Mouse (Mus musculus): Measurements from ENCODE around the gene Aoah. TPM values are rescaled to one million over a fixed set of nuclear protein-coding genes. Genes with fewer than 3 reads are reported as not detected.

Gene Aoah
- polyA plus RNA-seq, 1 experiment from 2014 or later: 0.37 TPM

DNA sequence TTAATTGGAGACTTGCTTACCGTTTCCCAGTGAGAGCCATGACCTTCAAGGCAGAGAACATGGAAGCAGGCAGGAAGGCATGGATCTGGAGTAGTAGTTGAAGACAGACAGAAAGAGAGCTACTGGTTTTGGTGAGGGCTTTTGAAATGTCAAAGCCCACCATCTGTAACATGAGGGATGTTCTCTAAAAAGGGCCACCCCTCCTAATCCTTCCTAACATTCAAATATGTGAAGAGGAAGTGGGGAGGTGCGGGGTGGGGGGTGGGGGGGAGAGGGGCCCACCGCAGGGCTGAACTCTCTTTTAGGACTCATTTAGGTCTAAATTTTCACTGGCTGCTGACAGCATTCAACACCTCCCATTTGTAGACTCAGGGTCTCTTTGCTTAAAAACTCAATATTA lies 5.9 kb downstream of the Aoah start:
- 72% methylated on average over 3 of the region's 3 CpGs for WGBS (ENCODE audit: insufficient replicate concordance)
- H3K4me2 ChIP-seq: no peak overlapping the region
- no peak for ATAC-seq (replicated peaks; ENCODE audit: insufficient number of reproducible peaks, low FRiP score, low TSS enrichment)
- H3K9ac ChIP-seq (ENCODE audit: low read depth, low read length): no peak overlapping the region
- H3K27ac ChIP-seq (ENCODE audit: low read depth, low read length): no peak overlapping the region
- no peaks in the 10 kb centered on the region for H3K9me3 ChIP-seq (replicated peaks; ENCODE audit: control insufficient read depth, low read length)
- no peak overlapping the region for H3K4me3 ChIP-seq (ENCODE audit: low read depth, low read length)
- H3K4me1 ChIP-seq (ENCODE audit: control insufficient read depth, insufficient read depth, low read length): no peaks in the 10 kb centered on the region
- H3K36me3 ChIP-seq (ENCODE audit: control insufficient read depth, insufficient read depth, low read length): no peaks in the 10 kb centered on the region
- no peaks in the 10 kb centered on the region for H3K27me3 ChIP-seq (ENCODE audit: control insufficient read depth, insufficient read depth, low read length)

GRCm38 (mm10) chr13:20800569-20800968 lies 6.7 kb downstream of the Aoah start:
- 49% methylated on average over 3 of the region's 3 CpGs for WGBS (ENCODE audit: insufficient replicate concordance)
- H3K4me3 ChIP-seq (ENCODE audit: low read depth, low read length): no peak overlapping the region
- no peak for ATAC-seq (replicated peaks; ENCODE audit: insufficient number of reproducible peaks, low FRiP score, low TSS enrichment)
- H3K9ac ChIP-seq (ENCODE audit: low read depth, low read length): no peak overlapping the region
- H3K4me1 ChIP-seq (ENCODE audit: control insufficient read depth, insufficient read depth, low read length): no peaks in the 10 kb centered on the region
- no peak overlapping the region for H3K27ac ChIP-seq (ENCODE audit: low read depth, low read length)
- no peaks in the 10 kb centered on the region for H3K9me3 ChIP-seq (replicated peaks; ENCODE audit: control insufficient read depth, low read length)
- H3K27me3 ChIP-seq (ENCODE audit: control insufficient read depth, insufficient read depth, low read length): no peaks in the 10 kb centered on the region
- H3K36me3 ChIP-seq (ENCODE audit: control insufficient read depth, insufficient read depth, low read length): no peaks in the 10 kb centered on the region
- H3K4me2 ChIP-seq: no peak overlapping the region

- no peak overlapping the region for H3K9ac ChIP-seq (ENCODE audit: low read depth, low read length)
- H3K27me3 ChIP-seq (ENCODE audit: control insufficient read depth, insufficient read depth, low read length): no peaks in the 10 kb centered on the region
- H3K9me3 ChIP-seq (replicated peaks; ENCODE audit: control insufficient read depth, low read length): no peaks in the 10 kb centered on the region
- no peaks in the 10 kb centered on the region for H3K36me3 ChIP-seq (ENCODE audit: control insufficient read depth, insufficient read depth, low read length)
- no peak overlapping the region for H3K4me2 ChIP-seq
- ATAC-seq (replicated peaks; ENCODE audit: insufficient number of reproducible peaks, low FRiP score, low TSS enrichment): no peak
- no peak overlapping the region for H3K4me3 ChIP-seq (ENCODE audit: low read depth, low read length)
- H3K27ac ChIP-seq (ENCODE audit: low read depth, low read length): no peak overlapping the region
- WGBS (ENCODE audit: insufficient replicate concordance): 64% methylated on average over 3 of the region's 3 CpGs
- no peaks in the 10 kb centered on the region for H3K4me1 ChIP-seq (ENCODE audit: control insufficient read depth, insufficient read depth, low read length)
Measured at GRCm38 (mm10) chr13:20811782-20812406, 18.0 kb downstream of the Aoah start.

- Histone ChIP-seq H3K36me3 (ENCODE audit: control insufficient read depth, insufficient read depth, low read length) (no peaks in the 10 kb centered on the region), H3K9me3 (replicated peaks; ENCODE audit: control insufficient read depth, low read length) (no peaks in the 10 kb centered on the region), H3K27me3 (ENCODE audit: control insufficient read depth, insufficient read depth, low read length) (no peaks in the 10 kb centered on the region), H3K27ac (ENCODE audit: low read depth, low read length) (no peak overlapping the region), H3K4me3 (ENCODE audit: low read depth, low read length) (no peak overlapping the region), H3K4me1 (ENCODE audit: control insufficient read depth, insufficient read depth, low read length) (no peaks in the 10 kb centered on the region), H3K9ac (ENCODE audit: low read depth, low read length) (no peak overlapping the region), H3K4me2 (no peak overlapping the region)
- WGBS (ENCODE audit: insufficient replicate concordance): 41% methylated on average over 1 of the region's 1 CpGs
- ATAC-seq (replicated peaks; ENCODE audit: insufficient number of reproducible peaks, low FRiP score, low TSS enrichment): no peak
Measured at GRCm38 (mm10) chr13:20816385-20816784, 22.5 kb downstream of the Aoah start.

DNA sequence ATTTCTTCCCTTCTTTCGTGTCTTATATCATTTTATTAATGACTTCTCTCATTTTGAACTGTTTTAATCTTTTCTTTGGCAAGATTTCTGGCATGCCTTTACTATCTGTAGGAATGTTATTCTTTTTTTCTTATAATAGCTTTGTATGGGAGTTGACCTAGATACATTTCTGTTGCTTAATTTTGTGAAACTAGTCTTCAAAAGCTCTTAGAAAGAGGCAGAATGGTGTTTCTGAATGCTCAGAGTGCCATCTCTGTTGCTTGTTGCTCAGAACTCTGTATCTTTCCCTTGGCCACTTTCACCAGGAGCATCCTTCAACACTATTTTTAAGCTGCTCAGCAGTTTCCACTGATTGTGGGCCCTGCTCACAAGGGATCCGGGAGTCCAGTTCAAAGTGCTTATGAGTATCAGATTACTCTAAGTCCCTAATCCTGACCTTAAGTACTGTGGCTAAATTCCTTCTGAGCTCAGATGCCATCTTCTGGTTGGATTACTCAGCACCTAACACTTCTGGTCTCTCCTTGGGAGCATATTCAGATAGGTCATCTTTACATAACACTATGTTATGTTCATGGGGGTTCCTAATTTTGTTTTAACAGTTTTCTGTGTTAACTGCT lies 26.9 kb downstream of the Aoah start:
- Histone ChIP-seq H3K9ac (ENCODE audit: low read depth, low read length) (no peak overlapping the region), H3K4me2 (no peak overlapping the region), H3K4me3 (ENCODE audit: low read depth, low read length) (no peak overlapping the region), H3K4me1 (ENCODE audit: control insufficient read depth, insufficient read depth, low read length) (no peaks in the 10 kb centered on the region), H3K9me3 (replicated peaks; ENCODE audit: control insufficient read depth, low read length) (no peaks in the 10 kb centered on the region), H3K27ac (ENCODE audit: low read depth, low read length) (no peak overlapping the region), H3K36me3 (ENCODE audit: control insufficient read depth, insufficient read depth, low read length) (no peaks in the 10 kb centered on the region), H3K27me3 (ENCODE audit: control insufficient read depth, insufficient read depth, low read length) (no peaks in the 10 kb centered on the region)
- no peak for ATAC-seq (replicated peaks; ENCODE audit: insufficient number of reproducible peaks, low FRiP score, low TSS enrichment)
- 47% methylated on average over 2 of the region's 2 CpGs for WGBS (ENCODE audit: insufficient replicate concordance)

- Histone ChIP-seq H3K4me1 (ENCODE audit: control insufficient read depth, insufficient read depth, low read length) (no peaks in the 10 kb centered on the region), H3K9ac (ENCODE audit: low read depth, low read length) (no peak overlapping the region), H3K27me3 (ENCODE audit: control insufficient read depth, insufficient read depth, low read length) (no peaks in the 10 kb centered on the region), H3K36me3 (ENCODE audit: control insufficient read depth, insufficient read depth, low read length) (no peaks in the 10 kb centered on the region), H3K4me2 (no peak overlapping the region), H3K9me3 (replicated peaks; ENCODE audit: control insufficient read depth, low read length) (no peaks in the 10 kb centered on the region), H3K27ac (ENCODE audit: low read depth, low read length) (no peak overlapping the region), H3K4me3 (ENCODE audit: low read depth, low read length) (no peak overlapping the region)
- no peak for ATAC-seq (replicated peaks; ENCODE audit: insufficient number of reproducible peaks, low FRiP score, low TSS enrichment)
- 75% methylated on average over 2 of the region's 2 CpGs for WGBS (ENCODE audit: insufficient replicate concordance)
Measured at GRCm38 (mm10) chr13:20828728-20829127, 34.8 kb downstream of the Aoah start.

GRCm38 (mm10) chr13:20829181-20829900 lies 35.4 kb downstream of the Aoah start:
- Histone ChIP-seq H3K9me3 (replicated peaks; ENCODE audit: control insufficient read depth, low read length) (no peaks in the 10 kb centered on the region), H3K27me3 (ENCODE audit: control insufficient read depth, insufficient read depth, low read length) (no peaks in the 10 kb centered on the region), H3K4me3 (ENCODE audit: low read depth, low read length) (no peak overlapping the region), H3K27ac (ENCODE audit: low read depth, low read length) (no peak overlapping the region), H3K9ac (ENCODE audit: low read depth, low read length) (no peak overlapping the region), H3K4me1 (ENCODE audit: control insufficient read depth, insufficient read depth, low read length) (no peaks in the 10 kb centered on the region), H3K4me2 (no peak overlapping the region), H3K36me3 (ENCODE audit: control insufficient read depth, insufficient read depth, low read length) (no peaks in the 10 kb centered on the region)
- WGBS (ENCODE audit: insufficient replicate concordance): 73% methylated on average over 9 of the region's 9 CpGs
- ATAC-seq (replicated peaks; ENCODE audit: insufficient number of reproducible peaks, low FRiP score, low TSS enrichment): no peak

DNA sequence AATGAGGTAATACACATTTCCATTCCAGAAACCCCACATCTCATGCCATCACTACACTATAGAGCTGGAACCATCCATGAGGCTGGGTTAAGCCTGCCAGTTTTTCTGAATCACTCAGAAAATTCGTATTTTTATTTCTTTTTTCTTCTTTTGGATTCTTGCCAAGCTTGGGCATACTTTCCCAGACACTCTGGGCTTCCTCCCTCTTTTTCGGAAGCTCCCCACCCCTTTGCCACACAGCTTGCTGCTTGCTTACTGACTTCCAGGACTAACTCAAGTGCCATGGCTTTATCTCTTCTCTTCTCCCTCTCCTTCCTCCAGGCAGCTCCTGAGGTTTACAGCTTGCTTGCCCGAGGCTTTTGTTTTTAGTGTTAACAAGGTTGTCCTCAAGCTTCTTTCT lies 62.0 kb downstream of the Aoah start:
- no peaks in the 10 kb centered on the region for H3K9me3 ChIP-seq (replicated peaks; ENCODE audit: control insufficient read depth, low read length)
- H3K27ac ChIP-seq (ENCODE audit: low read depth, low read length): no peak overlapping the region
- 59% methylated on average over 3 of the region's 3 CpGs for WGBS (ENCODE audit: insufficient replicate concordance)
- no peak overlapping the region for H3K9ac ChIP-seq (ENCODE audit: low read depth, low read length)
- no peak for ATAC-seq (replicated peaks; ENCODE audit: insufficient number of reproducible peaks, low FRiP score, low TSS enrichment)
- H3K4me2 ChIP-seq: no peak overlapping the region
- H3K4me3 ChIP-seq (ENCODE audit: low read depth, low read length): no peak overlapping the region
- H3K4me1 ChIP-seq (ENCODE audit: control insufficient read depth, insufficient read depth, low read length): no peaks in the 10 kb centered on the region
- H3K27me3 ChIP-seq (ENCODE audit: control insufficient read depth, insufficient read depth, low read length): no peaks in the 10 kb centered on the region
- no peaks in the 10 kb centered on the region for H3K36me3 ChIP-seq (ENCODE audit: control insufficient read depth, insufficient read depth, low read length)
